Mouse (Mus musculus): ENCODE data around the gene Atp13a2. TPM values are rescaled to one million over a fixed set of nuclear protein-coding genes. Genes with fewer than 3 reads are reported as not detected.

The Atp13a2 gene
- total and polyA plus RNA-seq, 3 experiments: 29.0 to 65.4 TPM; not detected in 1

GRCm38 (mm10) chr4:140981605-140982004 lies 5.1 kb upstream of the Atp13a2 start:
- no peaks in the 10 kb centered on the region for H3K27me3 ChIP-seq (ENCODE audit: control insufficient read depth in 1 of 2, insufficient read depth in 2 of 2, low read length in 2 of 2)
- no peak overlapping the region for H3K27ac ChIP-seq (ENCODE audit: control insufficient read depth, low read depth, low read length)
- TF ChIP-seq ZC3H11A (IDR thresholded peaks at IDR 0.05; ENCODE audit: low read depth, low read length): no peak
- no peak for TF ChIP-seq CHD1 (IDR thresholded peaks at IDR 0.05; ENCODE audit: low read depth, low read length)
- no peak for TF ChIP-seq TAL1 (IDR thresholded peaks at IDR 0.05; ENCODE audit: low read length)
- TF ChIP-seq ZMIZ1 (IDR thresholded peaks at IDR 0.05; ENCODE audit: low read depth, low read length): no peak
- no peak for TF ChIP-seq SIN3A (IDR thresholded peaks at IDR 0.05; ENCODE audit: low read length)
- no peak for TF ChIP-seq TBP (IDR thresholded peaks at IDR 0.05; ENCODE audit: low read depth, low read length)
- TF ChIP-seq RAD21 (IDR thresholded peaks at IDR 0.05; ENCODE audit: low read depth, low read length): peak; percentile 59
- no peak for TF ChIP-seq MEF2A (IDR thresholded peaks at IDR 0.05; ENCODE audit: extremely low read depth, insufficient replicate concordance, low read depth, low read length, poor library complexity, severe bottlenecking)
- no peak for TF ChIP-seq USF2 (IDR thresholded peaks at IDR 0.05; ENCODE audit: borderline replicate concordance in 1 of 2, insufficient read depth in 1 of 2, low read depth in 1 of 2, low read length in 2 of 2)
- no peak for TF ChIP-seq MYB (IDR thresholded peaks at IDR 0.05; ENCODE audit: low read depth, low read length)
- TF ChIP-seq MYC (IDR thresholded peaks at IDR 0.05; ENCODE audit: low read depth, low read length): no peak
- TF ChIP-seq SMC3 (IDR thresholded peaks at IDR 0.05; ENCODE audit: low read depth, low read length): peak; percentile 47
- no peak for TF ChIP-seq MAX (IDR thresholded peaks at IDR 0.05; ENCODE audit: low read length)
- peak; percentile 52 to 74 (median 68) for TF ChIP-seq CTCF (IDR thresholded peaks at IDR 0.05 in 2 of 3, conservative IDR thresholded peaks at IDR 0.05 in 1 of 3; ENCODE audit: control insufficient read depth in 1 of 3, insufficient read depth in 1 of 3, low read depth in 2 of 3, low read length in 3 of 3, poor library complexity in 1 of 3, severe bottlenecking in 1 of 3)
- no peak for TF ChIP-seq ELF1 (IDR thresholded peaks at IDR 0.05; ENCODE audit: low read depth, low read length)
- no peak for TF ChIP-seq UBTF (IDR thresholded peaks at IDR 0.05; ENCODE audit: borderline replicate concordance, insufficient read depth, low read depth, low read length)
- TF ChIP-seq POLR2AphosphoS5 (IDR thresholded peaks at IDR 0.05; ENCODE audit: borderline replicate concordance, low read depth, low read length): no peak
- TF ChIP-seq MXI1 (IDR thresholded peaks at IDR 0.05; ENCODE audit: low read depth, low read length): no peak
- TF ChIP-seq E2F4 (IDR thresholded peaks at IDR 0.05; ENCODE audit: borderline replicate concordance, low read depth, low read length): no peak
- no peak for TF ChIP-seq ETS1 (IDR thresholded peaks at IDR 0.05; ENCODE audit: low read depth, low read length)
- TF ChIP-seq CHD2 (IDR thresholded peaks at IDR 0.05; ENCODE audit: low read length): no peak
- no peak overlapping the region for H3K9ac ChIP-seq (ENCODE audit: control insufficient read depth, low read depth, low read length, poor library complexity, severe bottlenecking)
- peaks cover 2 to 13% of the 10 kb centered on the region in 2 experiments; a peak in 3 of 4 replicates for H3K36me3 ChIP-seq (ENCODE audit: control insufficient read depth in 1 of 2, insufficient read depth in 2 of 2, low read length in 2 of 2)
- H3K4me1 ChIP-seq (ENCODE audit: control insufficient read depth in 1 of 2, insufficient read depth in 2 of 2, low read length in 2 of 2): peaks cover 4 to 19% of the 10 kb centered on the region in 2 experiments
- no peaks in the 10 kb centered on the region for H3K9me3 ChIP-seq (replicated peaks; ENCODE audit: insufficient read depth, low read length)
- H3K79me2 ChIP-seq (ENCODE audit: control insufficient read depth, insufficient read depth, low read length, poor library complexity): no peaks in the 10 kb centered on the region
- peak; percentile 70 for DNase-seq (ENCODE audit: low read depth, low spot score)
- H3K4me3 ChIP-seq (ENCODE audit: control insufficient read depth in 1 of 2, insufficient read depth in 1 of 2, low read depth in 2 of 2, low read length in 2 of 2): no peak overlapping the region

DNA sequence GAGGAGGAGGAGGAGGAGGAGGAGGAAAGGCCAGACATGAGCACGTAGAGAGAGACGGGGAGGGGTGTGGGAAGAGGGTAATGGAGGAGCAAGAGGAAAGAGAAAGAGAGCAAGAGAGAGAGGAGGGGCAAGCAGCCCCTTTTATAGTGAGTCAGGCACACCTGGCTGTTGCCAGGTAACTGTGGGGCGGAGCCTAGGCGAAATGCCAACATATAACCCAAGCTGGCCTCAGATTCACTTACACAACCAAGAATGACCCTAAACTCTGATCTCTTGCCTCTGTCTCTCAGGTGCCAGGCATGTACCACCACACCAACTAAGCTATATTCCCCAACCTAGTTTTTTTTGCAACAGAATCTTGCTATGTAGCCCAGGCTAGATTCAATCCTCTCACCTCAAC lies 3.9 kb upstream of the Atp13a2 start:
- peak overlapping the region; percentile 84 for H3K27ac ChIP-seq (ENCODE audit: control insufficient read depth, low read depth, low read length)
- peaks cover 8% of the 10 kb centered on the region for H3K79me2 ChIP-seq (ENCODE audit: control insufficient read depth, insufficient read depth, low read length, poor library complexity)
- peaks cover 2 to 11% of the 10 kb centered on the region in 2 experiments; a peak in 3 of 4 replicates for H3K36me3 ChIP-seq (ENCODE audit: control insufficient read depth in 1 of 2, insufficient read depth in 2 of 2, low read length in 2 of 2)
- TF ChIP-seq NELFE (IDR thresholded peaks at IDR 0.05; ENCODE audit: low read depth, low read length): no peak
- TF ChIP-seq GABPA (IDR thresholded peaks at IDR 0.05; ENCODE audit: low read depth, low read length): no peak
- TF ChIP-seq RCOR1 (IDR thresholded peaks at IDR 0.05; ENCODE audit: low read depth, low read length): no peak
- no peak for TF ChIP-seq CTCF (IDR thresholded peaks at IDR 0.05 in 2 of 3, conservative IDR thresholded peaks at IDR 0.05 in 1 of 3; ENCODE audit: control insufficient read depth in 1 of 3, insufficient read depth in 1 of 3, low read depth in 2 of 3, low read length in 3 of 3, poor library complexity in 1 of 3, severe bottlenecking in 1 of 3)
- no peak for TF ChIP-seq MXI1 (IDR thresholded peaks at IDR 0.05; ENCODE audit: low read depth, low read length)
- TF ChIP-seq MAFK (IDR thresholded peaks at IDR 0.05; ENCODE audit: borderline replicate concordance, low read depth, low read length): no peak
- no peak for TF ChIP-seq HCFC1 (IDR thresholded peaks at IDR 0.05; ENCODE audit: low read depth, low read length)
- no peak for TF ChIP-seq CHD2 (IDR thresholded peaks at IDR 0.05; ENCODE audit: low read length)
- no peak for TF ChIP-seq TCF12 (IDR thresholded peaks at IDR 0.05; ENCODE audit: low read depth, low read length)
- TF ChIP-seq UBTF (IDR thresholded peaks at IDR 0.05; ENCODE audit: borderline replicate concordance, insufficient read depth, low read depth, low read length): no peak
- no peak for TF ChIP-seq MAX (IDR thresholded peaks at IDR 0.05; ENCODE audit: low read length)
- no peak for TF ChIP-seq POLR2A (IDR thresholded peaks at IDR 0.05; ENCODE audit: control insufficient read depth in 1 of 2, insufficient read depth in 1 of 2, low read depth in 1 of 2, low read length in 2 of 2, poor library complexity in 1 of 2)
- TF ChIP-seq KAT2A (conservative IDR thresholded peaks at IDR 0.05; ENCODE audit: low read depth, low read length): no peak
- H3K9me3 ChIP-seq (replicated peaks; ENCODE audit: insufficient read depth, low read length): no peaks in the 10 kb centered on the region
- peak overlapping the region; percentile 48 for H3K9ac ChIP-seq (ENCODE audit: control insufficient read depth, low read depth, low read length, poor library complexity, severe bottlenecking)
- DNase-seq (ENCODE audit: low read depth, low spot score): no peak
- no peaks in the 10 kb centered on the region for H3K27me3 ChIP-seq (ENCODE audit: control insufficient read depth in 1 of 2, insufficient read depth in 2 of 2, low read length in 2 of 2)
- H3K4me1 ChIP-seq (ENCODE audit: control insufficient read depth in 1 of 2, insufficient read depth in 2 of 2, low read length in 2 of 2): peaks cover 4 to 18% of the 10 kb centered on the region in 2 experiments
- peak overlapping the region; percentile 5 to 41; a peak in 3 of 4 replicates for H3K4me3 ChIP-seq (ENCODE audit: control insufficient read depth in 1 of 2, insufficient read depth in 1 of 2, low read depth in 2 of 2, low read length in 2 of 2)

Data from MEL (cell line).